Mouse (Mus musculus): ENCODE data around the gene Lsm3.

The Lsm3 gene

DNA sequence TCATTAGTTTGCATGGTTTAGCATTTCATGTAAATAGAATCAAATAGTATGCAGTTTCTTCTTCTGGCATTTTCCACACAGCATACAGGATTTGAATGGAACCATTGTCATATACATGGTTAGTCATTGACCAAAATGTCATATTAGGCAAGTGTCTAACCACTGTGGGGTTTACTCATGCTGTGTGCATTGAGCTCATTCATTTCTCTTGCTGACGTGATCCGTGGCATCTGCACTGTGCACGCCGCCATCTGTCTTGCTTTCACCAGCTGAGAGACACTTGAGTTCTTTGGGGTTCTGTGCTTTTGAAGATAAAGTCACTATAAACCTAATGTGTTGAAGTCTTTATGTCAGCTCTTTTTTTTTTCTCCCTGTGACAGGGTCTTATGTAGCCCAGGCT is 43.6 kb downstream of the Lsm3 start:
- no peak for DNase-seq

DNA sequence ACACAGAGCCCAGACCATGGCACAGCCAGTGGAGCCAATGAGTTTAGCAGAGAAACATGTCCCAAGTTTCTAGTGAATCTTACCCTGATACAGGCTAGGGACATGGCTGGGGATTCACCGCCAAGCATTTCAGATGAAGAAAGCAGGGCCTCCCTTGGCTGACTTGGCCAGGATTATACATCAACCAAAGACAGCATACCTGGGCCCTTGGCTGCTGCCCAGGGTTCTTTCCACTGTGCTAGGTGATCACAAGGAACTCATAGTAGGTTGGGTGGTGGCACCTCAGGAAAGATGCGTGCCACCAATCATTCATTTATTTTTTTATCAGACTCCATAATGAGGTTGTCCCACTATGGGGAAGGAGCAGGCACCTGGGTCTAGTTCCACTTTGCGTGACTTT is 44.5 kb downstream of the Lsm3 start:
- DNase-seq: no peak

DNA sequence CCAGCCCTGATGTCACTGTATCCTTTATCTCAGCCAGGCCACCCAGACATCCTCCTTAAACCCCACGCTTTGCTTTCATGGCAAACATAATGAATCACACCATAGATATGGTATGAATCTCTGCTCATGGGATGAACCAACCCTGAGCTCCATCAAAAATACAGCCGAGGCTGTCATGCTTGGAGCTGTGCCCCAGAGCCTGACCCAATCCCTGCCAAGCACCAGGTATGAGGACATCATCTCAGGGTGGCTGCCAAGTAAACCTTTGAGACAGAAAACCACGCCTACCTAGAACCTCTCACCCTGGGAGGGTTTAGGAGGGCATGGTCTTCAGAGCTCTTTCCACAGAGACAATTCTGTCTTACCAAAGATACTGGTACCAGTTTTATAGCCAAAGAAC is 47.3 kb downstream of the Lsm3 start:
- no peak for DNase-seq

GRCm38 (mm10) chr6:91566407-91566806 is 50.7 kb downstream of the Lsm3 start:
- DNase-seq: no peak
